Mouse (Mus musculus): ENCODE measurements at regions not wholly inside any gene's neighbourhood (a gene's known extent, or its start where the extent isn't known, plus 50 kb on each side); places are given as distances from the start of the nearest gene placed in this dataset.

- no peak overlapping the region for H3K4me3 ChIP-seq (replicated peaks)
- H3K9me3 ChIP-seq (replicated peaks): no peaks in the 10 kb centered on the region
- ATAC-seq (ENCODE audit: low FRiP score): no peak
- H3K27me3 ChIP-seq (replicated peaks): no peaks in the 10 kb centered on the region
- H3K4me1 ChIP-seq: no peaks in the 10 kb centered on the region
- no peak overlapping the region for H3K27ac ChIP-seq (replicated peaks)
- no peaks in the 10 kb centered on the region for H3K36me3 ChIP-seq
- H3K9ac ChIP-seq (replicated peaks): no peak overlapping the region
- H3K4me2 ChIP-seq: no peak overlapping the region
Measured at GRCm38 (mm10) chr12:93312214-93312613, 1463.3 kb upstream of the Sel1l start.

GRCm38 (mm10) chr12:93281816-93282215 lies 1432.9 kb upstream of the Sel1l start:
- Histone ChIP-seq H3K9ac (replicated peaks) (no peak overlapping the region), H3K4me1 (no peaks in the 10 kb centered on the region), H3K27ac (replicated peaks) (no peak overlapping the region), H3K36me3 (no peaks in the 10 kb centered on the region), H3K4me2 (no peak overlapping the region), H3K27me3 (replicated peaks) (no peaks in the 10 kb centered on the region), H3K4me3 (replicated peaks) (no peak overlapping the region), H3K9me3 (replicated peaks) (no peaks in the 10 kb centered on the region)
- 59% methylated on average over 2 of the region's 2 CpGs for WGBS
- no peak for ATAC-seq (ENCODE audit: low FRiP score)

GRCm38 (mm10) chr12:93273652-93274051 lies 1424.7 kb upstream of the Sel1l start:
- Histone ChIP-seq H3K27ac (replicated peaks) (no peak overlapping the region), H3K27me3 (replicated peaks) (no peaks in the 10 kb centered on the region), H3K36me3 (no peaks in the 10 kb centered on the region), H3K4me2 (no peak overlapping the region), H3K4me3 (replicated peaks) (no peak overlapping the region), H3K9ac (replicated peaks) (no peak overlapping the region), H3K4me1 (no peaks in the 10 kb centered on the region), H3K9me3 (replicated peaks) (no peaks in the 10 kb centered on the region)
- WGBS: 86% methylated on average over 2 of the region's 2 CpGs
- ATAC-seq (ENCODE audit: low FRiP score): no peak

GRCm38 (mm10) chr12:93230237-93230636 lies 1381.3 kb upstream of the Sel1l start:
- Histone ChIP-seq H3K4me1 (no peaks in the 10 kb centered on the region), H3K4me2 (no peak overlapping the region), H3K4me3 (replicated peaks) (no peak overlapping the region), H3K9ac (replicated peaks) (no peak overlapping the region), H3K36me3 (no peaks in the 10 kb centered on the region), H3K27ac (replicated peaks) (no peak overlapping the region), H3K27me3 (replicated peaks) (no peaks in the 10 kb centered on the region), H3K9me3 (replicated peaks) (no peaks in the 10 kb centered on the region)
- ATAC-seq (ENCODE audit: low FRiP score): no peak
- 83% methylated on average over 3 of the region's 3 CpGs for WGBS

GRCm38 (mm10) chr12:93226826-93227225 lies 1377.9 kb upstream of the Sel1l start:
- no peak overlapping the region for H3K4me3 ChIP-seq (replicated peaks)
- ATAC-seq (ENCODE audit: low FRiP score): no peak

GRCm38 (mm10) chr12:93221179-93221922 lies 1372.4 kb upstream of the Sel1l start:
- 78% methylated on average over 6 of the region's 6 CpGs for WGBS
- Histone ChIP-seq H3K27ac (replicated peaks) (no peak overlapping the region), H3K9ac (replicated peaks) (no peak overlapping the region), H3K4me3 (replicated peaks) (no peak overlapping the region), H3K36me3 (no peaks in the 10 kb centered on the region), H3K4me1 (no peaks in the 10 kb centered on the region), H3K4me2 (no peak overlapping the region), H3K27me3 (replicated peaks) (no peaks in the 10 kb centered on the region), H3K9me3 (replicated peaks) (no peaks in the 10 kb centered on the region)
- no peak for ATAC-seq (ENCODE audit: low FRiP score)

More at GRCm38 (mm10) chr12:93226826-93227225, 1377.9 kb upstream of the Sel1l start:
- 94% methylated on average over 1 of the region's 1 CpGs for WGBS
- no peaks in the 10 kb centered on the region for H3K36me3 ChIP-seq
- H3K9me3 ChIP-seq (replicated peaks): no peaks in the 10 kb centered on the region
- no peak overlapping the region for H3K9ac ChIP-seq (replicated peaks)
- H3K27ac ChIP-seq (replicated peaks): no peak overlapping the region
- no peaks in the 10 kb centered on the region for H3K27me3 ChIP-seq (replicated peaks)
- no peaks in the 10 kb centered on the region for H3K4me1 ChIP-seq
- no peak overlapping the region for H3K4me2 ChIP-seq

GRCm38 (mm10) chr12:93207596-93207995 lies 1358.6 kb upstream of the Sel1l start:
- no peaks in the 10 kb centered on the region for H3K27me3 ChIP-seq (replicated peaks)
- H3K36me3 ChIP-seq: no peaks in the 10 kb centered on the region
- H3K27ac ChIP-seq (replicated peaks): no peak overlapping the region
- H3K4me2 ChIP-seq: no peak overlapping the region
- H3K9me3 ChIP-seq (replicated peaks): no peaks in the 10 kb centered on the region
- H3K4me3 ChIP-seq (replicated peaks): no peak overlapping the region
- ATAC-seq (ENCODE audit: low FRiP score): no peak
- H3K9ac ChIP-seq (replicated peaks): no peak overlapping the region
- WGBS: 78% methylated on average over 3 of the region's 3 CpGs
- H3K4me1 ChIP-seq: no peaks in the 10 kb centered on the region

- Histone ChIP-seq H3K27ac (replicated peaks) (no peak overlapping the region), H3K4me1 (no peaks in the 10 kb centered on the region), H3K27me3 (replicated peaks) (no peaks in the 10 kb centered on the region), H3K9me3 (replicated peaks) (no peaks in the 10 kb centered on the region), H3K4me2 (no peak overlapping the region), H3K9ac (replicated peaks) (no peak overlapping the region), H3K36me3 (no peaks in the 10 kb centered on the region), H3K4me3 (replicated peaks) (no peak overlapping the region)
- 73% methylated on average over 1 of the region's 1 CpGs for WGBS
- no peak for ATAC-seq (ENCODE audit: low FRiP score)
Measured at GRCm38 (mm10) chr12:93188940-93189339, 1340.0 kb upstream of the Sel1l start.

- Histone ChIP-seq H3K27ac (replicated peaks) (no peak overlapping the region), H3K9ac (replicated peaks) (no peak overlapping the region), H3K4me3 (replicated peaks) (no peak overlapping the region), H3K4me1 (no peaks in the 10 kb centered on the region), H3K27me3 (replicated peaks) (no peaks in the 10 kb centered on the region), H3K4me2 (no peak overlapping the region), H3K36me3 (no peaks in the 10 kb centered on the region), H3K9me3 (replicated peaks) (no peaks in the 10 kb centered on the region)
- WGBS: 87% methylated on average over 5 of the region's 5 CpGs
- ATAC-seq (ENCODE audit: low FRiP score): no peak
Measured at GRCm38 (mm10) chr12:93173744-93174143, 1324.8 kb upstream of the Sel1l start.

- no peak for ATAC-seq (ENCODE audit: low FRiP score)
- H3K9ac ChIP-seq (replicated peaks): no peak overlapping the region
- 78% methylated on average over 4 of the region's 4 CpGs for WGBS
Measured at GRCm38 (mm10) chr12:93160252-93160651, 1311.3 kb upstream of the Sel1l start.

GRCm38 (mm10) chr12:93152618-93153245 lies 1303.8 kb upstream of the Sel1l start:
- Histone ChIP-seq H3K36me3 (no peaks in the 10 kb centered on the region), H3K4me1 (peaks cover 9% of the 10 kb centered on the region), H3K9ac (replicated peaks) (no peak overlapping the region), H3K4me3 (replicated peaks) (no peak overlapping the region), H3K27ac (replicated peaks) (no peak overlapping the region), H3K9me3 (replicated peaks) (no peaks in the 10 kb centered on the region), H3K4me2 (no peak overlapping the region), H3K27me3 (replicated peaks) (no peaks in the 10 kb centered on the region)
- 38% methylated on average over 6 of the region's 6 CpGs for WGBS
- no peak for ATAC-seq (ENCODE audit: low FRiP score)

More at GRCm38 (mm10) chr12:93160252-93160651, 1311.3 kb upstream of the Sel1l start:
- no peaks in the 10 kb centered on the region for H3K4me1 ChIP-seq
- H3K9me3 ChIP-seq (replicated peaks): no peaks in the 10 kb centered on the region
- H3K27me3 ChIP-seq (replicated peaks): no peaks in the 10 kb centered on the region
- no peak overlapping the region for H3K4me3 ChIP-seq (replicated peaks)
- H3K4me2 ChIP-seq: no peak overlapping the region
- no peaks in the 10 kb centered on the region for H3K36me3 ChIP-seq
- no peak overlapping the region for H3K27ac ChIP-seq (replicated peaks)

GRCm38 (mm10) chr12:93151530-93151929 lies 1302.6 kb upstream of the Sel1l start:
- H3K4me3 ChIP-seq (replicated peaks): no peak overlapping the region
- H3K36me3 ChIP-seq: no peaks in the 10 kb centered on the region
- H3K9me3 ChIP-seq (replicated peaks): no peaks in the 10 kb centered on the region
- no peak overlapping the region for H3K9ac ChIP-seq (replicated peaks)
- H3K27me3 ChIP-seq (replicated peaks): no peaks in the 10 kb centered on the region
- no peak for ATAC-seq (ENCODE audit: low FRiP score)
- 47% methylated on average over 7 of the region's 7 CpGs for WGBS
- peaks cover 9% of the 10 kb centered on the region for H3K4me1 ChIP-seq
- H3K4me2 ChIP-seq: no peak overlapping the region
- 0 out of 2 replicates have a peak overlapping the region, but pooled peaks have one; percentile 37 for H3K27ac ChIP-seq (replicated peaks)
